Mouse (Mus musculus) cortical plate, adult 2 months (tissue): ENCODE data around the gene Zfp800.

Experiments used
- CTCF ChIP-seq: fragments of 200-500 bp; IDR thresholded peaks from 2 replicates; pipeline ENCODE4 v1.5.1; 2011; ENCODE audit warnings: mild to moderate bottlenecking, control low read depth, low read length; ENCODE audit not compliant: insufficient read depth; ENCODE audit errors: extremely low read depth
- POLR2A ChIP-seq: fragments of 200-500 bp; IDR thresholded peaks from 2 replicates; pipeline ENCODE4 v1.6.1; 2011; ENCODE audit warnings: mild to moderate bottlenecking, low read length, control low read depth; ENCODE audit not compliant: insufficient read depth; ENCODE audit errors: extremely low read depth

GRCm38 (mm10) chr6:28279886-28280285 lies 117.9 kb downstream of the Zfp800 start:
- TF ChIP-seq POLR2A: no peak
- TF ChIP-seq CTCF: no peak
